Mouse (Mus musculus) MEL (cell line): ENCODE data around the gene Mtrf1l. TPM values are rescaled to one million over a fixed set of nuclear protein-coding genes. Genes with fewer than 3 reads are reported as not detected.

Experiments
- DNase-seq: peaks from one replicate; pipeline ENCODE4 v3.0.0; 2011; ENCODE audit warnings: low read depth, low spot score
- H3K27ac ChIP-seq: 2 replicates; pipeline ENCODE4 v1.5.1; 2012; ENCODE audit warnings: low read depth, mild to moderate bottlenecking, control low read depth, low read length, moderate library complexity; ENCODE audit not compliant: control insufficient read depth
- H3K27me3 ChIP-seq, 2 experiments: fragments of 150-350 bp in 1 of 2; sonication (generic) in 1 of 2; 2 replicates each; pipeline ENCODE4 v1.6.1; 2012; ENCODE audit warnings: low read length in 2 of 2, mild to moderate bottlenecking in 2 of 2, improper control_type of control experiment in 1 of 2, moderate library complexity in 1 of 2; ENCODE audit not compliant: insufficient read depth in 2 of 2, control insufficient read depth in 1 of 2
- H3K36me3 ChIP-seq, 2 experiments: 2 replicates each; pipeline ENCODE4 v1.6.1; 2012 to 2014; ENCODE audit warnings: low read length in 2 of 2, improper control_type of control experiment in 1 of 2, inconsistent platforms in 1 of 2, mild to moderate bottlenecking in 1 of 2; ENCODE audit not compliant: insufficient read depth in 2 of 2, control insufficient read depth in 1 of 2
- H3K4me1 ChIP-seq, 2 experiments: fragments of 150-350 bp in 1 of 2; sonication (generic) in 1 of 2; 2 replicates each; pipeline ENCODE4 v1.6.1; 2012; ENCODE audit warnings: low read length in 2 of 2, improper control_type of control experiment in 1 of 2, mild to moderate bottlenecking in 1 of 2; ENCODE audit not compliant: insufficient read depth in 2 of 2, control insufficient read depth in 1 of 2
- H3K4me3 ChIP-seq, 2 experiments: fragments of 150-350 bp in 1 of 2; sonication (generic) in 1 of 2; 2 replicates each; pipeline ENCODE4 v1.5.1; 2012; ENCODE audit warnings: low read depth in 2 of 2, low read length in 2 of 2, mild to moderate bottlenecking in 2 of 2, moderate library complexity in 2 of 2, control low read depth in 1 of 2, improper control_type of control experiment in 1 of 2; ENCODE audit not compliant: control insufficient read depth in 1 of 2, insufficient read depth in 1 of 2
- H3K79me2 ChIP-seq: 2 replicates; pipeline ENCODE4 v1.6.1; 2012; ENCODE audit warnings: mild to moderate bottlenecking, low read length, moderate library complexity; ENCODE audit not compliant: control insufficient read depth, poor library complexity, insufficient read depth
- H3K9ac ChIP-seq: 2 replicates; pipeline ENCODE4 v1.6.1; 2012; ENCODE audit warnings: low read depth, mild to moderate bottlenecking, control low read depth, low read length, moderate library complexity; ENCODE audit not compliant: control insufficient read depth, poor library complexity, severe bottlenecking
- H3K9me3 ChIP-seq: fragments of 150-350 bp; sonication (generic); replicated peaks from 2 replicates; pipeline ENCODE4 v1.6.1; 2012; ENCODE audit warnings: mild to moderate bottlenecking, low read length, improper control_type of control experiment, moderate library complexity; ENCODE audit not compliant: insufficient read depth
- CHD1 ChIP-seq: IDR thresholded peaks from 2 replicates; pipeline ENCODE4 v1.6.1; 2012; ENCODE audit warnings: low read depth, mild to moderate bottlenecking, inconsistent platforms, low read length, improper control_type of control experiment
- CTCF ChIP-seq, 3 experiments: IDR thresholded peaks in 2 of 3; conservative IDR thresholded peaks in 1 of 3; 2 replicates each; pipeline ENCODE4 v1.5.1; 2011 to 2012; ENCODE audit warnings: low read length in 3 of 3, low read depth in 2 of 3, mild to moderate bottlenecking in 2 of 3, improper control_type of control experiment in 1 of 3, inconsistent platforms in 1 of 3, mixed read lengths in 1 of 3, moderate library complexity in 1 of 3; ENCODE audit not compliant: control insufficient read depth in 1 of 3, insufficient read depth in 1 of 3, poor library complexity in 1 of 3, severe bottlenecking in 1 of 3
- E2F4 ChIP-seq: IDR thresholded peaks from 2 replicates; pipeline ENCODE4 v1.6.1; 2011; ENCODE audit warnings: low read depth, low read length, improper control_type of control experiment, borderline replicate concordance
- ELF1 ChIP-seq: IDR thresholded peaks from 2 replicates; pipeline ENCODE4 v1.6.1; 2014; ENCODE audit warnings: low read depth, mild to moderate bottlenecking, inconsistent platforms, low read length, improper control_type of control experiment, moderate library complexity
- GABPA ChIP-seq: IDR thresholded peaks from 2 replicates; pipeline ENCODE4 v1.6.1; 2012; ENCODE audit warnings: low read depth, mild to moderate bottlenecking, inconsistent platforms, low read length, improper control_type of control experiment, moderate library complexity
- JUND ChIP-seq: IDR thresholded peaks from 2 replicates; pipeline ENCODE4 v1.6.1; 2011; ENCODE audit warnings: low read depth, mild to moderate bottlenecking, improper control_type of control experiment, low read length
- KAT2A ChIP-seq: conservative IDR thresholded peaks from 2 replicates; pipeline ENCODE4 v1.6.1; 2012; ENCODE audit warnings: low read depth, low read length, improper control_type of control experiment, inconsistent platforms
- MAFK ChIP-seq: IDR thresholded peaks from 2 replicates; pipeline ENCODE4 v1.6.1; 2011; ENCODE audit warnings: low read depth, mild to moderate bottlenecking, low read length, improper control_type of control experiment, borderline replicate concordance
- MAX ChIP-seq: IDR thresholded peaks from 2 replicates; pipeline ENCODE4 v1.6.1; 2011; ENCODE audit warnings: low read length, improper control_type of control experiment
- MEF2A ChIP-seq: IDR thresholded peaks from 2 replicates; pipeline ENCODE4 v1.6.1; 2014; ENCODE audit warnings: low read depth, mild to moderate bottlenecking, inconsistent platforms, low read length, improper control_type of control experiment; ENCODE audit not compliant: poor library complexity, insufficient replicate concordance, severe bottlenecking; ENCODE audit errors: extremely low read depth
- MXI1 ChIP-seq: IDR thresholded peaks from 2 replicates; pipeline ENCODE4 v1.6.1; 2011; ENCODE audit warnings: mild to moderate bottlenecking, low read depth, low read length, improper control_type of control experiment
- MYB ChIP-seq: IDR thresholded peaks from 2 replicates; pipeline ENCODE4 v1.6.1; 2011; ENCODE audit warnings: mild to moderate bottlenecking, low read depth, low read length, improper control_type of control experiment
- MYC ChIP-seq: IDR thresholded peaks from 2 replicates; pipeline ENCODE4 v1.6.1; 2011; ENCODE audit warnings: low read depth, mild to moderate bottlenecking, low read length, improper control_type of control experiment, moderate library complexity
- NELFE ChIP-seq: IDR thresholded peaks from 2 replicates; pipeline ENCODE4 v1.6.1; 2011; ENCODE audit warnings: low read depth, low read length, improper control_type of control experiment
- POLR2A ChIP-seq, 2 experiments: IDR thresholded peaks; 2 replicates each; pipeline ENCODE4 v1.6.1; 2011 to 2012; ENCODE audit warnings: low read length in 2 of 2, mild to moderate bottlenecking in 2 of 2, control low read depth in 1 of 2, improper control_type of control experiment in 1 of 2, low read depth in 1 of 2, moderate library complexity in 1 of 2; ENCODE audit not compliant: control insufficient read depth in 1 of 2, insufficient read depth in 1 of 2, poor library complexity in 1 of 2
- POLR2AphosphoS2 ChIP-seq: IDR thresholded peaks from 2 replicates; pipeline ENCODE4 v1.6.1; 2011; ENCODE audit warnings: low read length, improper control_type of control experiment
- SMC3 ChIP-seq: IDR thresholded peaks from 2 replicates; pipeline ENCODE4 v1.6.1; 2011; ENCODE audit warnings: low read depth, low read length, improper control_type of control experiment
- TBP ChIP-seq: IDR thresholded peaks from 2 replicates; pipeline ENCODE4 v1.8.0; 2011; ENCODE audit warnings: low read depth, low read length, improper control_type of control experiment
- TCF12 ChIP-seq: IDR thresholded peaks from 2 replicates; pipeline ENCODE4 v1.6.1; 2014; ENCODE audit warnings: low read depth, mild to moderate bottlenecking, inconsistent platforms, low read length, improper control_type of control experiment, moderate library complexity
- USF2 ChIP-seq, 2 experiments: IDR thresholded peaks; 2 replicates each; pipeline ENCODE4 v1.6.1; 2011 to 2012; ENCODE audit warnings: improper control_type of control experiment in 2 of 2, low read length in 2 of 2, borderline replicate concordance in 1 of 2, inconsistent platforms in 1 of 2, low read depth in 1 of 2, mild to moderate bottlenecking in 1 of 2; ENCODE audit not compliant: insufficient read depth in 1 of 2
- ZC3H11A ChIP-seq: IDR thresholded peaks from 2 replicates; pipeline ENCODE4 v1.6.1; 2012; ENCODE audit warnings: low read depth, mild to moderate bottlenecking, inconsistent platforms, low read length, improper control_type of control experiment
- ZKSCAN1 ChIP-seq: IDR thresholded peaks from 2 replicates; pipeline ENCODE4 v1.6.1; 2012; ENCODE audit warnings: low read depth, mild to moderate bottlenecking, inconsistent platforms, low read length, improper control_type of control experiment, moderate library complexity
- ZMIZ1 ChIP-seq: IDR thresholded peaks from 2 replicates; pipeline ENCODE4 v1.6.1; 2012; ENCODE audit warnings: low read depth, mild to moderate bottlenecking, inconsistent platforms, low read length, improper control_type of control experiment, moderate library complexity
- polyA plus RNA-seq, 2 experiments: library from polyadenylated mRNA; stranded (reverse) in 1 of 2; unstranded in 1 of 2; fragments of >175 nt in 1 of 2; fragments of >200 nt in 1 of 2; gene quantifications; 2 replicates each; pipeline versions ENCODE4 v1.2.1 to v1.2.4; 2012; ENCODE audit warnings: low replicate concordance in 2 of 2, low read depth in 1 of 2; ENCODE audit not compliant: insufficient read length in 2 of 2, insufficient read depth in 1 of 2, missing spikeins in 1 of 2
- total RNA-seq: library from RNA; depleted of rRNA; stranded (reverse); fragments of 300-350 nt; gene quantifications from 2 replicates; pipeline ENCODE4 v1.2.3, GENCODE M21; 2012

Mtrf1l gene
- total and polyA plus RNA-seq, 3 experiments: 4.6 to 5.6 TPM; not detected in 1

DNA sequence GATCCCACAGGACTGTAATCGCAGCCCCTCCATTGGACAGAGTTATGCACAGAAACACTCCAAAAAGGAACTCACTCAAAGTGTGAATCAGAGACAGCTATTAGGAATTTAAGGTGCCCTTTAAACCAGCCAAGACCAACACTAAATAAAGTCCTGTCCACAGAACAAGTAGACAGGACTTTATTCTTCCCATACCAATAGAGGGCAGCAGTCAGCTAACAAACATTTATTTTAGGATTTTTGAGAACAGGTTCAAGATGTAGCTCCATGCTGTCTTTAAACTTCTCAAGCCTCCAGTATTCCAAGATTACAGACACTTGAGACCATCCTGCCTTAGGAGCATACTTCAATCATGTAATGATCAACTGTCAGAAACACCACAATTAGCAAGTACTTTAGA, 23.2 kb downstream of the Mtrf1l start:
- peak; percentile 59 for DNase-seq
- peaks cover 36% of the 10 kb centered on the region for H3K79me2 ChIP-seq
- H3K9ac ChIP-seq: no peak overlapping the region
- no peaks in the 10 kb centered on the region for H3K9me3 ChIP-seq
- H3K27me3 ChIP-seq: no peaks in the 10 kb centered on the region
- no peak overlapping the region for H3K27ac ChIP-seq
- H3K36me3 ChIP-seq: peaks cover 27 to 35% of the 10 kb centered on the region in 2 experiments
- TF ChIP-seq ZKSCAN1 (no peak), MXI1 (no peak), CTCF (IDR thresholded peaks at IDR 0.05 in 2 of 3, conservative IDR thresholded peaks at IDR 0.05 in 1 of 3; ENCODE audit: control insufficient read depth in 1 of 3, insufficient read depth in 1 of 3, low read depth in 2 of 3, low read length in 3 of 3, poor library complexity in 1 of 3, severe bottlenecking in 1 of 3) (peak in 2 of 3 experiments; percentile 46 to 55; a peak in 4 of 6 replicates), USF2 (IDR thresholded peaks at IDR 0.05; ENCODE audit: borderline replicate concordance in 1 of 2, insufficient read depth in 1 of 2, low read depth in 1 of 2, low read length in 2 of 2) (no peak), MAFK (no peak), JUND (no peak), NELFE (no peak), SMC3 (0 out of 2 replicates have a peak, but pooled peaks have one; percentile 9)
- H3K4me1 ChIP-seq: peaks cover 0 to 14% of the 10 kb centered on the region in 2 experiments; a peak in 2 of 4 replicates
- H3K4me3 ChIP-seq: no peak overlapping the region

DNA sequence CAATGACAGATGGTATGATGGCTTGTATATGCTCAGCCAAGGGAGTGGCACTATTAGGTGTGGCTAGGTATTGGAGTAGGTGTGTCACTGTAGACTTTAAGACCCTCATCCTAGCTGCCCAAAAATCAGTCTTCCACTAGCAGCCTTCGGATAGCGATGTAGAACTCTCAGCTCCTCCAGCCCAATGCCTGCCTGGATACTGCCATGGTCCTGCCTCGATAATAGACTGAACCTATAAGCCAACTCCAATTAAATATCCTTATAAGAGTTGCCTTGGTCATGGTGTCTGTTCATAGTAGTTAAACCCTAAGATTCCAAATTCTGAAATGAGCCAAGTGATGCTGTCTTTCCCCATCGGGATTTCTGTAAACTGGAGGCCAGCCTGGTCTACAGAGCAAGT, 25.6 kb downstream of the Mtrf1l start:
- H3K9me3 ChIP-seq: no peaks in the 10 kb centered on the region
- no peak overlapping the region for H3K4me3 ChIP-seq
- no peak for DNase-seq
- TF ChIP-seq ZMIZ1 (peak; percentile 24; the same call in 1 of the 2 replicates), E2F4 (0 out of 2 replicates have a peak, but pooled peaks have one; percentile 8), TCF12 (no peak), POLR2AphosphoS2 (peak; percentile 83), KAT2A (no peak), POLR2A (IDR thresholded peaks at IDR 0.05; ENCODE audit: control insufficient read depth in 1 of 2, insufficient read depth in 1 of 2, low read depth in 1 of 2, low read length in 2 of 2, poor library complexity in 1 of 2) (peak in 1 of 2 experiments; percentile 46; a peak in 1 of 4 replicates), USF2 (IDR thresholded peaks at IDR 0.05; ENCODE audit: borderline replicate concordance in 1 of 2, insufficient read depth in 1 of 2, low read depth in 1 of 2, low read length in 2 of 2) (no peak)
- TF ChIP-seq, all 39 proteins: peak for 4
- Histone ChIP-seq H3K79me2 (peaks cover 17% of the 10 kb centered on the region), H3K27ac (no peak overlapping the region), H3K27me3 (no peaks in the 10 kb centered on the region), H3K9ac (no peak overlapping the region), H3K4me1 (peaks cover 0 to 13% of the 10 kb centered on the region in 2 experiments; a peak in 2 of 4 replicates), H3K36me3 (peaks cover 27 to 29% of the 10 kb centered on the region in 2 experiments)

DNA sequence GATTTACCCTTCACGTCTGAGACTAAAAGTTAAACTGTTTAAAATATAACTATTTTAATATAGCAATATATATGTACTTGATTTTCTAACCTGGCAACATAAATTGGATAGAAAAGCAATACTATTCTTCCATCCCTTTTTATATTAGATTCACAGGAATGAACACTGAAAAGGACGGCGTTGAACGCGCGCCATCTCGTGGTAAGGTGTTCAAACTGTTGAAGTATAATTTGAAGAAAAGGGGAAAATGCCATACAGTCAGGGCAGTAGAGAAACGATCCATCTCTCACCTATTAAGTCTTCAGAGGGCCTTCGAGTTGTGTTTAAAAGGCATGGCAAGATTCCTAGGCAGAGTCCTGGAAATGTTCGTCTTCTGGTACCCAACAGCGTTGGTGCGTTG, 33.1 kb downstream of the Mtrf1l start:
- Histone ChIP-seq H3K79me2 (no peaks in the 10 kb centered on the region), H3K27me3 (peaks cover 0 to 2% of the 10 kb centered on the region in 2 experiments; a peak in 2 of 4 replicates), H3K4me3 (no peak overlapping the region), H3K9ac (no peak overlapping the region), H3K4me1 (no peaks in the 10 kb centered on the region), H3K36me3 (no peaks in the 10 kb centered on the region), H3K9me3 (no peaks in the 10 kb centered on the region), H3K27ac (no peak overlapping the region)
- DNase-seq: peak; percentile 66
- no peak for TF ChIP-seq TBP
- peak; percentile 39 to 89 (median 74) for TF ChIP-seq CTCF (IDR thresholded peaks at IDR 0.05 in 2 of 3, conservative IDR thresholded peaks at IDR 0.05 in 1 of 3; ENCODE audit: control insufficient read depth in 1 of 3, insufficient read depth in 1 of 3, low read depth in 2 of 3, low read length in 3 of 3, poor library complexity in 1 of 3, severe bottlenecking in 1 of 3)
- TF ChIP-seq USF2 (IDR thresholded peaks at IDR 0.05; ENCODE audit: borderline replicate concordance in 1 of 2, insufficient read depth in 1 of 2, low read depth in 1 of 2, low read length in 2 of 2): no peak
- TF ChIP-seq E2F4: no peak
- peak; percentile 82 for TF ChIP-seq SMC3
- TF ChIP-seq ELF1: no peak
- no peak for TF ChIP-seq JUND
- peak; percentile 63 for TF ChIP-seq ZC3H11A
- TF ChIP-seq POLR2A (IDR thresholded peaks at IDR 0.05; ENCODE audit: control insufficient read depth in 1 of 2, insufficient read depth in 1 of 2, low read depth in 1 of 2, low read length in 2 of 2, poor library complexity in 1 of 2): no peak
- TF ChIP-seq CHD1: no peak
- no peak for TF ChIP-seq GABPA
- no peak for TF ChIP-seq MYC
- no peak for TF ChIP-seq MEF2A
- no peak for TF ChIP-seq MYB
- no peak for TF ChIP-seq ZMIZ1
- TF ChIP-seq MAX: no peak
- TF ChIP-seq NELFE: no peak
